Mouse (Mus musculus) inflammation-experienced regulatory T-cells, adult 6 months (primary cell): Measurements from ENCODE around the gene Sfxn5. TPM values are rescaled to one million over a fixed set of nuclear protein-coding genes. Genes with fewer than 3 reads are reported as not detected.

ENCODE experiments used
- ATAC-seq: one replicate; pipeline ENCODE4 v1.8.0; 2017
- polyA plus RNA-seq, 3 experiments: library from polyadenylated mRNA; unstranded; fragments of 100-300 nt; shearing (Covaris generic); gene quantifications; one replicate each; pipeline ENCODE4 v1.2.1; 2017

Sfxn5 gene
- polyA plus RNA-seq, 3 experiments from 2014 or later: 1.4 to 3.3 (median 2.1) TPM

- no peak for ATAC-seq
These were observed 102.5 kb downstream of the Sfxn5 start for GRCm38 (mm10) chr6:85230762-85231161.

- ATAC-seq: no peak
These were observed 105.7 kb downstream of the Sfxn5 start for GRCm38 (mm10) chr6:85227520-85227919.

DNA sequence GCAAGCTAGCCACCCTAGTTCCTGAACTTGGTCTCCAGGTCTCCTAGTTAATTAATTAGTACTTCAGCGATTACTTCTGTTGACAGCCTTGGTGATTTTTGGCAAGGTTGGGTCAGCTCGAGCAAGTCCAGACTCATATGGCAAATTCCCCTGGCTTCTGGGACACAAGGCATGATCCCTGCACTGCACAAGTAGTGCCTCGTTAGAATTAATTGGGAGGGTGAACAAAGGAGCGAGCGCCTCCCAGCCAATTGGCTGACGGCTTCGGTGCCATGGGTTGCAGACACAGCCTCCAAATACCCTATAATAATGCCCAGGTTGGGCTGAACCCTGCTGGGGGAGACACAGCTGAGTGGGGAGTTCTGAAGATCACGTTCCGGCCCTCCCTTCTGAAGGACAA is 106.7 kb downstream of the Sfxn5 start:
- ATAC-seq: no peak

- ATAC-seq: no peak
These were observed 108.8 kb downstream of the Sfxn5 start for GRCm38 (mm10) chr6:85224442-85224891.

GRCm38 (mm10) chr6:85223498-85224150 is 109.6 kb downstream of the Sfxn5 start:
- no peak for ATAC-seq

- no peak for ATAC-seq
These were observed 110.7 kb downstream of the Sfxn5 start for GRCm38 (mm10) chr6:85222551-85222950.

DNA sequence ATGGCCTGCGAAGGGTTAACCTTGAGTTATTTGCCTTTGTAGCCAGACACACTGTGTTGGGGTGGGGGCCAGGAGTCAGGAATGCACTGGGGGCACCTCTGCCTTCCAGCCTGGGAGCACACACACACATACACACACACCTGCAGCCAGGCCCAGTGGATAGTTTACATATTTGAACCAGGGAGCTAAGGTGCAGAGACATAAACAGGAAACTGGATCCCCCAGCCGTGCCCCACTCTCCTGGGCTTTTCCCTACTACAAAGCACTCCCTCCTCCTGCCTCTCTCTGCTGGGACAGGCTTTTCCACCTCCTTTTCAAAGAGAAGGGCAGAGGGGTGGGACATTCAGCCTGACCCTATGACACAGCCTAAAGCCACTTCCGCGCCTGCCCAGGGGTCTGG is 112.3 kb downstream of the Sfxn5 start:
- no peak for ATAC-seq

- no peak for ATAC-seq
These were observed 113.5 kb downstream of the Sfxn5 start for GRCm38 (mm10) chr6:85219706-85220105.

- no peak for ATAC-seq
These were observed 114.4 kb downstream of the Sfxn5 start for GRCm38 (mm10) chr6:85218684-85219445.

- ATAC-seq: no peak
These were observed 115.0 kb downstream of the Sfxn5 start for GRCm38 (mm10) chr6:85218251-85218650.

GRCm38 (mm10) chr6:85210686-85211085 is 122.5 kb downstream of the Sfxn5 start:
- no peak for ATAC-seq

DNA sequence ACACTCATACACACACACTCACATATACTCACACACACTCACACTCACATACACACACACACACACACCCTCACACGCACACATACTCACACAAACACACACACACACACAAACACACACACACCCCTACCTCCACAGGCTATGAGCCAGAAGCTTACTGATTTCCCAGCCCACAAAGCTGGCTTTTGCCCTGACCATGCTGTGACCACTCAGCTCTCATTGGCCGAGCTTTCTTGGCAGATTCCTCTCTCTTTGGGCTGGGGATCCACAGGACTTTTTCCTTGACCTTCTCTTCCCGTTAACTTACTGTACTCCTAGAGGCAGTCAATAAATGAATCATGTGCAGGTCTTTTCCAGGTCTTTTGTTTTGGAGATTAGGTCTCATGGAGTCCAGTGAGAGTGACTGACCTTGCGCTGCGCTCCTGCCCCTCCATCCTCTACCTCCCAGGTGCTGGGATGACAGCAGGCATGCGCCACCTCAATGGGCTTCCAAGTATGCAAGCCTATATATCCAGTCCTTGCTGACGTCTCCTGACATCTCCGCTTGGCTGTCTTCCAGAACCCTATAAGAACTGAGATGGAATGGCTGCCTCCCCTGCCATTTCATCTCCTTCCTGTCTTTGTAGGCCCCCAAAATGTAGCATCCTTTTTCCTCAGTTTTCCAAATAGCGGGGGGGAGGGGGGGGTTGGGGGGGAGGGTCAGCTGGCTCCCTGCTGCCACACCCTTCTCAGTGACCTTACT is 123.8 kb downstream of the Sfxn5 start:
- ATAC-seq: no peak

DNA sequence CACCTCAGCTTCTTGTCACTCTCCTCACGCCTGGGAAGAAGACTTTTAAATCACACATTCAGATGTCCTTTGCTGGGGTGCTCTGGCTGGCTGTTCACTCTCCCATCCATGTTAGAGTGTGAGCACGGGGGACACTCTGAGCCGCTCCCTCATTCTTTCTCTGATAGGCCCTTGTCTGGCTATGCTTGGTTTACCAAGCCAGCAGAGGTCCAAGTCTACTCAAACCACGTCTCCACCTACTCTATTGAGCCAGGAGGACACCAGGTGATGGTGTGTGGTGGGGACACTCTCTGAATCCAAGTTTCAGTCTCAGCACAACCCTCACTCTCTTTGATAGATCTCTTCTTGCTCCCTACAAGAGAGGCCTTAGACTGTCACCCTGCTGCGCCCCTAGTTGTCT is 125.9 kb downstream of the Sfxn5 start:
- ATAC-seq: no peak

- ATAC-seq: no peak
These were observed 126.3 kb downstream of the Sfxn5 start for GRCm38 (mm10) chr6:85206939-85207285.

- no peak for ATAC-seq
These were observed 126.9 kb downstream of the Sfxn5 start for GRCm38 (mm10) chr6:85206182-85206938.

GRCm38 (mm10) chr6:85197951-85198350 is 135.3 kb downstream of the Sfxn5 start:
- no peak for ATAC-seq

DNA sequence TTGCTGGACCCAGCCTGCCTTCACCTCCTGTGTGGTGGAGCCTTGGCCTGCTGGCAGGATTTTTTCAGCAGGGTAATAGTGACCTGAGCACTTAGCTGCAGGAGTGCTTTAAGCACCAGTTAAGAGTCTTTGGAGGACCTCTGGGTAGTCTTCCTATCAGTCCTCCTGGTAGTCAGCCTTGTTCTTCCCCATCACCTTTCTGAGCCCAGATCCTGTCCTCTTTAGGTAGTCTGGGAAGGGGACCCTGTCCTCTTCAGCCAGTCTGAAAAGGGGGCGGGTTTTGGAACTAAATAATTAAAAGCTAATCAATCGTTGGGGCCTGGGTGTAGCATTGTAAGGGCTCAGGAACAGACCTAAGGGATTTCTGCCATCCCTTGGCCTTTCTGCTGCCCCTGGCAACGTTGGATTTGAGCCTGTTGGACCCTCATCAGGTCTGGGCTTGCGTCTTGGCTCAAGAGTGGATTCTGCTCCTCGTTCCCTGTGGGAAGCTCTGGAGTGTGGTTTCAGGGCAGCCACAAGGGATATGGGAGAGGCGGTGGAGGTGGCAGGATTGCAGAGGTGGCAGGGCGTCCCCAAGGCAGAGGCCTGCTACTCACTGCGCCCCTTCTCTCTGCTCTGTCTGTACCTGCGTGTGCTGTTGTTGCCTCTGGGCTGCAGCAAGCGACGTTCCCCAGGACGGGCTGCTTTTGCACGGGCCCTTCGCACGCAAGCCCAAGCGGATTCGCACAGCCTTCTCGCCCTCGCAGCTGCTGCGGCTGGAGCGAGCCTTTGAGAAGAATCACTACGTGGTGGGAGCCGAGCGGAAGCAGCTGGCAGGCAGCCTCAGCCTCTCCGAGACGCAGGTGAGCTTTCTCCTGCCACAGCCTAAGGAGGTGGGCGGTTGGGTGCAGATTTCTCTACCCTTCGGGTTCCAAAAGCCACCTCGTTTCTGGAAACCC is 139.6 kb downstream of the Sfxn5 start:
- no peak for ATAC-seq

GRCm38 (mm10) chr6:85191751-85192440 is 141.3 kb downstream of the Sfxn5 start:
- ATAC-seq: no peak

GRCm38 (mm10) chr6:85190671-85191070 is 142.6 kb downstream of the Sfxn5 start:
- ATAC-seq: no peak

- ATAC-seq: no peak
These were observed 143.2 kb downstream of the Sfxn5 start for GRCm38 (mm10) chr6:85189911-85190591.
